Mouse (Mus musculus) lung, adult 2 months (tissue): Measurements from ENCODE around the gene Slc7a5. TPM values are rescaled to one million over a fixed set of nuclear protein-coding genes. Genes with fewer than 3 reads are reported as not detected.

ENCODE experiments used
- DNase-seq: peaks from one replicate; pipeline ENCODE4 v3.0.0; 2022
- H3K4me1 ChIP-seq: fragments of 200-500 bp; 2 replicates; pipeline ENCODE4 v1.6.1; 2011; ENCODE audit warnings: low read length; ENCODE audit not compliant: control insufficient read depth, insufficient read depth
- H3K4me3 ChIP-seq: fragments of 200-500 bp; replicated peaks from 2 replicates; pipeline ENCODE3; 2011; ENCODE audit warnings: low read depth, mild to moderate bottlenecking, control low read depth, low read length; ENCODE audit errors: extremely low read depth
- CTCF ChIP-seq: fragments of 200-500 bp; IDR thresholded peaks from 2 replicates; pipeline ENCODE4 v1.5.1; 2011; ENCODE audit warnings: mild to moderate bottlenecking, low read length, control low read depth; ENCODE audit not compliant: insufficient read depth
- POLR2A ChIP-seq: fragments of 200-500 bp; IDR thresholded peaks from 2 replicates; pipeline ENCODE4 v1.6.1; 2011; ENCODE audit warnings: low read depth, mild to moderate bottlenecking, control low read depth, low read length, borderline replicate concordance; ENCODE audit errors: extremely low read depth
- WGBS: fragments of 180-500 bp; shearing (Covaris S2); methylation state at CpG from one replicate; pipeline ENCODE4 v1.1.7; 2018; 5-methylcytosine and 5-hydroxymethylcytosine counted together
- polyA plus RNA-seq: library from polyadenylated mRNA; depleted of rRNA; stranded (reverse); fragments of >200 nt; gene quantifications from 2 replicates; pipeline ENCODE4 v1.2.3, GENCODE M21; 2012

Gene Slc7a5
- polyA plus RNA-seq, 1 experiment = 12.1 TPM

GRCm38 (mm10) chr8:121856071-121856746, 51.3 kb downstream of the Slc7a5 start:
- DNase-seq = no peak
- no peaks in the 10 kb centered on the region for H3K4me1 ChIP-seq
- WGBS = 76% methylated on average over 14 of the region's 14 CpGs
- no peak overlapping the region for H3K4me3 ChIP-seq
- TF ChIP-seq CTCF (no peak), POLR2A (no peak)

GRCm38 (mm10) chr8:121853586-121853985, 53.9 kb downstream of the Slc7a5 start:
- no peak for DNase-seq
- H3K4me3 ChIP-seq = no peak overlapping the region
- 65% methylated on average over 2 of the region's 2 CpGs for WGBS
- H3K4me1 ChIP-seq = peaks cover 3% of the 10 kb centered on the region; the same call in 1 of the 2 replicates
- TF ChIP-seq CTCF (no peak), POLR2A (no peak)

GRCm38 (mm10) chr8:121852464-121852863, 55.0 kb downstream of the Slc7a5 start:
- WGBS = 31% methylated on average over 7 of the region's 7 CpGs

GRCm38 (mm10) chr8:121851716-121852115, 55.8 kb downstream of the Slc7a5 start:
- DNase-seq = no peak
- peaks cover 3% of the 10 kb centered on the region; the same call in 1 of the 2 replicates for H3K4me1 ChIP-seq
- no peak for TF ChIP-seq CTCF
- TF ChIP-seq POLR2A = no peak
- no peak overlapping the region for H3K4me3 ChIP-seq
- WGBS = 55% methylated on average over 7 of the region's 7 CpGs

More at GRCm38 (mm10) chr8:121852464-121852863, 55.0 kb downstream of the Slc7a5 start:
- no peak for DNase-seq
- Histone ChIP-seq H3K4me3 (no peak overlapping the region), H3K4me1 (peaks cover 3% of the 10 kb centered on the region; the same call in 1 of the 2 replicates)
- no peak for TF ChIP-seq CTCF
- TF ChIP-seq POLR2A = no peak

- Histone ChIP-seq H3K4me3 (peak overlapping the region; percentile 3), H3K4me1 (peaks cover 3% of the 10 kb centered on the region; the same call in 1 of the 2 replicates)
- peak; percentile 96 for DNase-seq
- 3% methylated on average over 24 of the region's 24 CpGs for WGBS
- TF ChIP-seq CTCF (peak; percentile 88), POLR2A (no peak)
Measured at GRCm38 (mm10) chr8:121850821-121851470, 56.5 kb downstream of the Slc7a5 start.

GRCm38 (mm10) chr8:121850436-121850820, 57.1 kb downstream of the Slc7a5 start:
- TF ChIP-seq POLR2A = no peak
- TF ChIP-seq CTCF = no peak
- DNase-seq = no peak
- Histone ChIP-seq H3K4me1 (peaks cover 3% of the 10 kb centered on the region; the same call in 1 of the 2 replicates), H3K4me3 (no peak overlapping the region)
- WGBS = 45% methylated on average over 12 of the region's 12 CpGs

- Histone ChIP-seq H3K4me3 (no peak overlapping the region), H3K4me1 (peaks cover 3% of the 10 kb centered on the region; the same call in 1 of the 2 replicates)
- TF ChIP-seq CTCF (peak; percentile 92), POLR2A (no peak)
- 12% methylated on average over 6 of the region's 6 CpGs for WGBS
- DNase-seq = peak; percentile 57
Measured at GRCm38 (mm10) chr8:121850018-121850417, 57.5 kb downstream of the Slc7a5 start.

GRCm38 (mm10) chr8:121849303-121849702, 58.2 kb downstream of the Slc7a5 start:
- no peak overlapping the region for H3K4me3 ChIP-seq
- TF ChIP-seq POLR2A = no peak
- no peak for TF ChIP-seq CTCF
- WGBS = 70% methylated on average over 9 of the region's 9 CpGs
- DNase-seq = no peak
- peaks cover 3% of the 10 kb centered on the region; the same call in 1 of the 2 replicates for H3K4me1 ChIP-seq

- WGBS = 46% methylated on average over 10 of the region's 10 CpGs
- H3K4me3 ChIP-seq = no peak overlapping the region
- no peak for TF ChIP-seq POLR2A
- no peak for TF ChIP-seq CTCF
- DNase-seq = no peak
- peaks cover 3% of the 10 kb centered on the region; the same call in 1 of the 2 replicates for H3K4me1 ChIP-seq
Measured at GRCm38 (mm10) chr8:121848495-121848894, 59.0 kb downstream of the Slc7a5 start.
